Mouse (Mus musculus) embryonic facial prominence, embryonic 12.5 days (tissue): ENCODE results near the gene Hhipl1. TPM values are rescaled to one million over a fixed set of nuclear protein-coding genes. Genes with fewer than 3 reads are reported as not detected.

ENCODE experiments used
- ATAC-seq: fragments of 200-750 bp; cut with Nextera tagmentation; 2 replicates; pipeline ENCODE4 v1.8.0; 2017; ENCODE audit not compliant: insufficient number of reproducible peaks, insufficient read depth, low FRiP score, low TSS enrichment
- H3K27ac ChIP-seq: fragments of 300-500 bp; sonication (generic); 2 replicates; pipeline ENCODE4 v1.5.1; 2016; ENCODE audit warnings: mild to moderate bottlenecking
- H3K27me3 ChIP-seq: fragments of 300-500 bp; sonication (generic); 2 replicates; pipeline ENCODE4 v1.6.1; 2016; ENCODE audit warnings: mild to moderate bottlenecking, moderate library complexity
- H3K36me3 ChIP-seq: fragments of 300-500 bp; sonication (generic); 2 replicates; pipeline ENCODE4 v1.6.1; 2016; ENCODE audit warnings: mild to moderate bottlenecking
- H3K4me1 ChIP-seq: fragments of 300-500 bp; sonication (generic); 2 replicates; pipeline ENCODE4 v1.6.1; 2016
- H3K4me2 ChIP-seq: fragments of 300-500 bp; sonication (generic); replicated peaks from 2 replicates; pipeline ENCODE4 v1.6.1; 2016; ENCODE audit warnings: mild to moderate bottlenecking, moderate library complexity
- H3K4me3 ChIP-seq: fragments of 300-500 bp; sonication (generic); 2 replicates; pipeline ENCODE4 v1.5.1; 2016; ENCODE audit warnings: mild to moderate bottlenecking
- H3K9ac ChIP-seq: fragments of 300-500 bp; sonication (generic); 2 replicates; pipeline ENCODE4 v1.6.1; 2016; ENCODE audit warnings: mild to moderate bottlenecking, moderate library complexity
- H3K9me3 ChIP-seq: fragments of 300-500 bp; sonication (generic); 2 replicates; pipeline ENCODE4 v1.6.1; 2016; ENCODE audit warnings: mild to moderate bottlenecking, moderate library complexity
- WGBS: fragments of 180-500 bp; shearing (Covaris S2); methylation state at CpG from one replicate; pipeline ENCODE4 v1.1.7; 2016; 5-methylcytosine and 5-hydroxymethylcytosine counted together
- polyA plus RNA-seq: library from polyadenylated mRNA; unstranded; fragments of >200 nt; fragmentation: Nextera tagmentation; extraction: Ambion mirVana; gene quantifications from 2 replicates; pipeline ENCODE4 v1.2.1, GENCODE M21; 2016

Hhipl1 gene
- polyA plus RNA-seq, 1 experiment from 2014 or later, result 1.0 TPM

DNA sequence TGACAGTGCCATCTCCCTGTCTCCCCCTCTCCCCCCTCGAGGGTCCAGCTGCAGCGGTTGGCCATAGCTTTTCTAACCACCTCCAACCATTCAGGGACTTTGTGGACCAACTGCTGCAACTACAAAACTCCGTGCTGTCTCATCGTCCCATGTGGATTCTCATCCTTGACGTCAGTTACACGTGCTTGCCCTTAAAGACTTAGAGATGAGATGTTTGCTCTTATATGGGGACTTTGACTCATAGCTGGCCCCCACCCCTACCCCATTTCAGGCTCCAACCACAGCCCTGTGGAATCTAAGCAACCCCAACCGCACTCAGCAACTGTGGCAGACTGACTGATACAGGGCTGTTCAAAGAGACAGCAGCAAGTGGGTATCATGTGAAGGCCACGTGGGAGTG is 898 bp upstream of the Hhipl1 start:
- 79% methylated on average over 8 of the region's 8 CpGs for WGBS
- ATAC-seq, result no peak
- Histone ChIP-seq H3K4me2 (no peak overlapping the region), H3K4me1 (peaks cover 6% of the 10 kb centered on the region; the same call in 1 of the 2 replicates), H3K27ac (no peak overlapping the region), H3K27me3 (peaks cover 32% of the 10 kb centered on the region), H3K9ac (no peak overlapping the region), H3K9me3 (no peaks in the 10 kb centered on the region), H3K4me3 (no peak overlapping the region), H3K36me3 (no peaks in the 10 kb centered on the region)

- Histone ChIP-seq H3K4me3 (no peak overlapping the region), H3K4me2 (no peak overlapping the region), H3K9ac (no peak overlapping the region), H3K27me3 (peaks cover 32% of the 10 kb centered on the region), H3K36me3 (no peaks in the 10 kb centered on the region), H3K9me3 (no peaks in the 10 kb centered on the region), H3K27ac (no peak overlapping the region), H3K4me1 (peaks cover 6% of the 10 kb centered on the region; the same call in 1 of the 2 replicates)
- WGBS, result 19% methylated on average over 14 of the region's 14 CpGs
- ATAC-seq, result no peak
Observed at GRCm38 (mm10) chr12:108307553-108307952, 1.5 kb downstream of the Hhipl1 start.

DNA sequence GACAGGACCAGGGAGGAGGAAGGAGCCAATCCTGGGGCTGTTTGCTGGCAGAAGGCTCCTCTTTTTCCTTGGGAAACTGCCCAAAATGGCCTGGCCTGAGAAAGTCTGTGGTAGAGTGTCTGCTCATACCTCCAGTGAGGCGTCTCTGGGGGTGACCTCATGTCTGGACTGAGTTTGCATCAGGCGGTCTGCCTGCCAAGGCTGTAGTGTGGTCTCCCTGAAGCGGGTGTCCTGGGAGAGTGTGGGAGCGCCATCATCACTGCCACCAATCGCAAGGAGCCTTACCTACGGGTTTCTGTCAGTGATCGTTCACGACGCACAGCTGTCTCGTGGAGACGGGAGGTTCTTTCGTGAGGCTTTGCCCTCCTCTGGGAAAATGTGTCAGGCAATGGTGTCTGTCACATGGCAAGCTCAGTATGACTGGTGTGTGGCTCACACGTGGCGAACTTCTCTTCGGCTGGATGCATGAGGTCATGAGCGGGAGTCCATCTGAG is 2.3 kb downstream of the Hhipl1 start:
- no peak overlapping the region for H3K4me2 ChIP-seq

DNA sequence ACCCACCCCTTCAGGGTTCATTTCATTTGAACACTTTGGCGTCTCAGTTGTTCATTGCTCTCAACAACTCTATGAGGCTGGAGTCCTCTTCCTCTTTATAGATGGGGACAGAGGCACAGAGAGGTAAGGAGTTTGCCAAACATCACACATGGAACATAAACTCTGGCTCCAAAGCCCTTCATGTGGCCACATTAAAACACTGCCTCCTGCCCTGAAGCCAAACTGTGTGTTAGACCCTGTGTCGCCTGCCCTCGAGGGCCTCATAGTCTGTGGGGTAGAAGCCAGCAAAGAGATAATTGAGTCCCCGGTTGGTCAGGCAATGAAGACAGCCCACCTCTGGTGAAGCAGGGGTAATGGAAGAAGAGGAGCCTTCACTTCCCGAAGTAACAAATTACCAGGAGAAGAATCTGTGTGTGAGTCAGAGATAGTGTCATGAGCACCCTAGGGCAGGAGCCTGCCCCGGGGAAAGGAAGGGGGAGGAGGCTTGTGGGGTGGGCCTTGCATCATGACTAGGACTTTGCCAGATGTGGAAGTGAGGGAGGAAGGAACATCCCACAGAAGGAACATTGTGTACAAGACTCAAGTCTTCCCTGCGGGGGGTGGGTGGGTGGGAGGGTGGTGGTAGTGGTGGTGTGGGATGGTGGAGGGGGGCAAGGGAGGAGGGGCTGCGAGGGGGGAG is 3.2 kb downstream of the Hhipl1 start:
- Histone ChIP-seq H3K4me2 (no peak overlapping the region), H3K9ac (no peak overlapping the region), H3K27ac (no peak overlapping the region), H3K4me1 (peaks cover 6% of the 10 kb centered on the region; the same call in 1 of the 2 replicates), H3K27me3 (peaks cover 31% of the 10 kb centered on the region), H3K9me3 (no peaks in the 10 kb centered on the region), H3K4me3 (no peak overlapping the region), H3K36me3 (no peaks in the 10 kb centered on the region)
- WGBS, result 58% methylated on average over 7 of the region's 8 CpGs
- no peak for ATAC-seq

More for the DNA sequence above, 2.3 kb downstream of the Hhipl1 start:
- Histone ChIP-seq H3K27ac (no peak overlapping the region), H3K36me3 (no peaks in the 10 kb centered on the region), H3K9me3 (no peaks in the 10 kb centered on the region), H3K4me3 (no peak overlapping the region), H3K9ac (no peak overlapping the region), H3K27me3 (peaks cover 32% of the 10 kb centered on the region), H3K4me1 (peaks cover 6% of the 10 kb centered on the region; the same call in 1 of the 2 replicates)
- 84% methylated on average over 16 of the region's 16 CpGs for WGBS
- ATAC-seq, result no peak

DNA sequence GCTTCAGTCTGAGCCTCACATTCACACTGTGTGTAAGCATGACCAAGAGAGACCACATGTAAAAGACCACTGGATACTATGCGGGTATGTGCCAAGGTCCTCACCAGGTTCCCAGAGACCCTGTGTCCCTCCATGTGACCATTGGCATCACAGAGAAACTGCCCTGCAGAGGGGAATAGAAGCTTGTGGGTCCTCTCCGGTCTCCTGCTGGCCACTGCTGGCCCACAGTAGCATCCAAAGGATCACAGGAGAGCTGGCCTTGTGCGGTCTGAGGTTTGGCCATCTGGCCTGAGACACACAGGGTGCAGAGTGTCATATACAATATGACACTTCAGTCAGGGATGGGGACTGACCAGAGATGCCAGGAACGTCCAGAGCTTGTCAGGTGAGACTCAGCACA is 4.0 kb downstream of the Hhipl1 start:
- H3K9me3 ChIP-seq, result no peaks in the 10 kb centered on the region
- ATAC-seq, result no peak
- no peak overlapping the region for H3K27ac ChIP-seq
- H3K27me3 ChIP-seq, result peaks cover 27% of the 10 kb centered on the region
- H3K4me1 ChIP-seq, result peaks cover 6% of the 10 kb centered on the region; the same call in 1 of the 2 replicates
- H3K4me3 ChIP-seq, result no peak overlapping the region
- no peak overlapping the region for H3K4me2 ChIP-seq
- 76% methylated on average over 4 of the region's 4 CpGs for WGBS
- no peaks in the 10 kb centered on the region for H3K36me3 ChIP-seq
- no peak overlapping the region for H3K9ac ChIP-seq

GRCm38 (mm10) chr12:108310456-108311027 is 4.5 kb downstream of the Hhipl1 start:
- H3K4me3 ChIP-seq, result no peak overlapping the region
- no peaks in the 10 kb centered on the region for H3K36me3 ChIP-seq
- 77% methylated on average over 7 of the region's 7 CpGs for WGBS
- peaks cover 6% of the 10 kb centered on the region; the same call in 1 of the 2 replicates for H3K4me1 ChIP-seq
- peaks cover 23% of the 10 kb centered on the region for H3K27me3 ChIP-seq
- no peak overlapping the region for H3K27ac ChIP-seq
- H3K9ac ChIP-seq, result no peak overlapping the region
- no peak overlapping the region for H3K4me2 ChIP-seq
- no peak for ATAC-seq
- H3K9me3 ChIP-seq, result no peaks in the 10 kb centered on the region

DNA sequence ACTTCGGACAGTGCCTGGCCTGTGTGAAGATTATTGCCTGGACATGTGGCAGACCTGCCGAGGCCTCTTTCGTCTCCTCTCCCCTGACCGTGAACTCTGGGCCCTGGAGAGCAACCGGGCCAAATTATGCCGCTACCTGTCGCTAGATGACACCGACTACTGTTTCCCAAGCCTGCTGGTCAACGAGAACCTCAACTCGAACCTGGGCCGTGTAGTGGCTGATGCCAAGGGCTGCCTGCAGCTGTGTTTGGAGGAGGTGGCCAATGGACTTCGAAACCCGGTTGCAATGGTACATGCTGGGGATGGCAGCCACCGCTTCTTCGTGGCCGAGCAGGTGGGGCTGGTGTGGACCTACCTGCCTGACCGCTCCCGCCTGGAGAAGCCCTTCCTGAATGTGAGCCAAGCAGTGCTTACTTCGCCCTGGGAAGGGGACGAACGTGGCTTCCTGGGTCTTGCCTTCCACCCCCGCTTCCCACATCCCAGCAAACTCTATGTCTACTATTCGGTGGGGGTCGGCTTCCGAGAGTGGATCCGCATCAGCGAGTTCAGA is 5.7 kb downstream of the Hhipl1 start:
- no peaks in the 10 kb centered on the region for H3K36me3 ChIP-seq
- no peak overlapping the region for H3K4me2 ChIP-seq
- no peak overlapping the region for H3K27ac ChIP-seq
- H3K4me3 ChIP-seq, result no peak overlapping the region
- H3K4me1 ChIP-seq, result no peaks in the 10 kb centered on the region
- peaks cover 24% of the 10 kb centered on the region for H3K27me3 ChIP-seq
- H3K9me3 ChIP-seq, result no peaks in the 10 kb centered on the region
- 89% methylated on average over 27 of the region's 27 CpGs for WGBS
- no peak overlapping the region for H3K9ac ChIP-seq
- ATAC-seq, result no peak

DNA sequence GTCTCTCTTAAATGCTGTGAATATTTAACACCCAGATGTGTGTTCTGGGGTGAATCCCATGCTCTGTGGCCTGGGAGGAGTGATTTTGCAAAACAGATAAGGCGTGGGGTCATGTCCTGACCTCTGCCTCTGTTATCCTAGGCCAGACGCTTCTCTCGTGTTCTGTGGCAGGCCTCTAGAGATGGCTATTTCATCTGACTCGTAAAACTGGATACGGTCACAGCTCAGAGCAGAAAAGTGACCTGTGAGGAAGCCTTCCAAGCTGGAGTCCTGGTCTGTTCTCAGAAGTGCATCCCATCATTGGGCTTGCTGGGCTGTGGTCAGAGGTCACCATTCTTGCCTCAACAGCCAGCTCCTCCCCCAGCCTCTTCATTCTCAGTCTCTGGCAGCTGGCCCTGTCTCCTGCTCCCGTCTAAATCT is 6.4 kb downstream of the Hhipl1 start:
- no peak overlapping the region for H3K27ac ChIP-seq
- peaks cover 4% of the 10 kb centered on the region; the same call in 1 of the 2 replicates for H3K4me1 ChIP-seq
- WGBS, result 32% methylated on average over 6 of the region's 6 CpGs
- ATAC-seq, result no peak
- H3K9ac ChIP-seq, result no peak overlapping the region
- H3K9me3 ChIP-seq, result no peaks in the 10 kb centered on the region
- peaks cover 25% of the 10 kb centered on the region for H3K27me3 ChIP-seq
- no peaks in the 10 kb centered on the region for H3K36me3 ChIP-seq
- H3K4me3 ChIP-seq, result no peak overlapping the region
- H3K4me2 ChIP-seq, result no peak overlapping the region

DNA sequence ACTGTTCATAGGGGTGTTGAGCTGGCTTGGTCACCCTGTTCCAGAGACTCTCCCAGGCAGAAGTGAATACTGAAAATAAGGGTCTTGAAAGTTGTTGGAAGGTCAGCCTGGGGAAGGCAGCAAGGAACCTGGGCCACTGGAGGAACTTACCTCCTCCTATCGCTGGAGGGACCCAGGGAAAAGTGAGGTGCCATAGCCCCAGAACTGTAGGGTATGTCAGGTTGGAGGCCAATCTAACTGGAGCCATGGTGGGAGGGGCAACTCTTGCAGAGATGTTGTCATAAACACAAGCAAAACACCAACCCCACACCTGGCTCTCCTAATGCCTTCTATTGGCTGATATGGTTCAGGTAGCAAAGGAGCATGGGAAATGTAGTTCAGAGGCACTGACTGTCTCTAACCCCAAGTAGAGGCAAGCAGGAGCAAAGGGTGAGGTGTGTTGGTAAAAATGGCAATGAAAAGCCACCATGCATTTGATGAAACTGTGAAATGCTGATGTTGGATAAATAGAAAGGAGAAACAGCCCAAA is 7.2 kb downstream of the Hhipl1 start:
- Histone ChIP-seq H3K4me3 (no peak overlapping the region), H3K9ac (no peak overlapping the region), H3K4me2 (no peak overlapping the region), H3K36me3 (no peaks in the 10 kb centered on the region), H3K27me3 (peaks cover 33% of the 10 kb centered on the region), H3K27ac (no peak overlapping the region), H3K4me1 (peaks cover 7% of the 10 kb centered on the region; the same call in 1 of the 2 replicates), H3K9me3 (no peaks in the 10 kb centered on the region)
- no peak for ATAC-seq
- WGBS, result 82% methylated on average over 1 of the region's 1 CpGs

GRCm38 (mm10) chr12:108315818-108316217 is 9.7 kb downstream of the Hhipl1 start:
- 30% methylated on average over 10 of the region's 10 CpGs for WGBS
- ATAC-seq, result no peak
- no peak overlapping the region for H3K9ac ChIP-seq
- H3K4me3 ChIP-seq, result no peak overlapping the region
- no peaks in the 10 kb centered on the region for H3K36me3 ChIP-seq
- no peak overlapping the region for H3K4me2 ChIP-seq
- H3K4me1 ChIP-seq, result peaks cover 15% of the 10 kb centered on the region
- peaks cover 58% of the 10 kb centered on the region for H3K27me3 ChIP-seq
- no peak overlapping the region for H3K27ac ChIP-seq
- no peaks in the 10 kb centered on the region for H3K9me3 ChIP-seq

DNA sequence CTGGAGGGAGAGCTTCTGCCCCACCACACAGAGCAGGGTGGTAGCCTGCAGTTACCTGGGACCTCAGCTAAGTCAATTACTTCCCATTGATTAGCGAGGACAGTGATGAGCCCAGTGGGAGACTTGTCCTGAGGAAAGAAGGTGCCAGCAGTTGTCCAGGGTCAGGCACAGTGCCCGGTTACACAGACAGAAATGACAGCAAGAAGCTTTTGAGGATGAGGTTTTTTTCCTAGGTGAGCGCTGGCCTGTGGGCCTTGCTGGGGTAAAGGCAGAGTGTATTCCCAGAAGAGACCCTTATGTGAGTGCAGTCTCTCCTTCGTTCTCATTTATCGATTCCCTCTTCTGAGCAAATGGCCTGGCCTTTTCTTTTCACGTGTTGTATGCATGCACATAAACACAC is 10.6 kb downstream of the Hhipl1 start:
- Histone ChIP-seq H3K36me3 (no peaks in the 10 kb centered on the region), H3K9me3 (no peaks in the 10 kb centered on the region), H3K4me1 (peaks cover 16% of the 10 kb centered on the region), H3K27me3 (peaks cover 64% of the 10 kb centered on the region), H3K27ac (no peak overlapping the region), H3K9ac (no peak overlapping the region), H3K4me2 (no peak overlapping the region), H3K4me3 (no peak overlapping the region)
- WGBS, result 23% methylated on average over 6 of the region's 6 CpGs
- no peak for ATAC-seq
